Mouse (Mus musculus): ENCODE measurements around the gene Astl. TPM values are rescaled to one million over a fixed set of nuclear protein-coding genes. Genes with fewer than 3 reads are reported as not detected.

Gene Astl
- total RNA-seq, 2 experiments from 2014 or later, result not detected

- ATAC-seq (replicated peaks; ENCODE audit: low FRiP score, poor library complexity, severe bottlenecking), result peak; percentile 55
These were observed 24.2 kb downstream of the Astl start, which contains the start of gene Adra2b for GRCm38 (mm10) chr2:127362459-127363281. TSS of gene Adra2b (plus strand) at chr2:127363208.

- ATAC-seq (replicated peaks; ENCODE audit: low FRiP score, poor library complexity, severe bottlenecking), result no peak
These were observed 24.8 kb downstream of the Astl start for GRCm38 (mm10) chr2:127363282-127363652.

- ATAC-seq (replicated peaks; ENCODE audit: low FRiP score, poor library complexity, severe bottlenecking), result no peak
These were observed 25.3 kb downstream of the Astl start for GRCm38 (mm10) chr2:127363696-127364095.

DNA sequence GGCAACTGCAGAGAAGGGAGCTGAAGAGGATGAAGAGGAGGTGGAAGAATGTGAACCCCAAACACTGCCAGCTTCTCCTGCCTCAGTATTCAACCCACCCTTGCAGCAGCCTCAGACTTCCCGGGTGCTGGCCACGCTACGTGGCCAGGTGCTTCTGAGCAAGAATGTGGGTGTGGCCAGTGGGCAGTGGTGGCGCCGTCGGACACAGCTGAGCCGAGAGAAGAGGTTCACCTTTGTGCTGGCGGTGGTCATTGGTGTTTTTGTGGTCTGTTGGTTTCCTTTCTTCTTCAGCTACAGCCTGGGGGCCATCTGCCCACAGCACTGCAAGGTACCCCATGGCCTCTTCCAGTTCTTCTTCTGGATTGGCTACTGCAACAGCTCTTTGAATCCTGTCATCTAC, 26.0 kb downstream of the Astl start:
- no peak for ATAC-seq (replicated peaks; ENCODE audit: low FRiP score, poor library complexity, severe bottlenecking)

GRCm38 (mm10) chr2:127367126-127367820, 28.8 kb downstream of the Astl start:
- ATAC-seq (replicated peaks; ENCODE audit: low FRiP score, poor library complexity, severe bottlenecking), result no peak

DNA sequence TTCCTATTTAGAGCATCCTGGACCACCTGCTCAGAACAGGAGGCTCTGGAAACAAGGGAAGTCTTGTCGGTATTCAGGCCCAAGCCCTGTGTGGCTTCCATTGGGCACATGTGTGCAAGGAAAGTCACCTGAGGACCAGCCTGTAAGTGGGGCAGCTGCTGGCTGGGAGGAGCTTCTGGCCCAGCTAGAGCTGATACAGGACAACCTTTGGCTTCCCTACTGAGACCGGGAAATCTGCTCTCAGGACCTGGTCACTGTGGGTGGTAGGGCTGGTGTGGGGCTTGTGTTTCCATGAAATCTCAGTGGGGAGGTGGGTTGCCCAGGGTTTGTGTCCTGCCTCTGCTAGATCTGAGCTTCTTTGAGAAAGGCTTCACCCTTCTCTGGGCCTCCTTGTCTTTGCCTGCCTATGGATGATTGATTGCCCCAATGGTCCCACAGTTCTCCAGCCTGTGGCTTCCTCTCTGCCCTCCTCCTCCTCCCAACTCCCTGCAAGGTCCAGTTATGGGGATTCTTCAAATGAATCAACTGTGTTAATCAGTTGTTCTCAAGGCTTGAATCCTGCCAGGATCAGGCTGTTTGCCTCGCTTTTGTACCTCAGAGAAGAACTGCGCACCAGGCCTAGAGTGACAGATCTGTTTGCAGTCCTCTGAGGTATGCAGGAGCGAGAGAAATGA, 31.4 kb downstream of the Astl start:
- no peak for ATAC-seq (replicated peaks; ENCODE audit: low FRiP score, poor library complexity, severe bottlenecking)

- no peak for ATAC-seq (replicated peaks; ENCODE audit: low FRiP score, poor library complexity, severe bottlenecking)
These were observed 32.4 kb downstream of the Astl start for GRCm38 (mm10) chr2:127370561-127371483.

GRCm38 (mm10) chr2:127371484-127371861, 33.0 kb downstream of the Astl start:
- ATAC-seq (replicated peaks; ENCODE audit: low FRiP score, poor library complexity, severe bottlenecking), result no peak

DNA sequence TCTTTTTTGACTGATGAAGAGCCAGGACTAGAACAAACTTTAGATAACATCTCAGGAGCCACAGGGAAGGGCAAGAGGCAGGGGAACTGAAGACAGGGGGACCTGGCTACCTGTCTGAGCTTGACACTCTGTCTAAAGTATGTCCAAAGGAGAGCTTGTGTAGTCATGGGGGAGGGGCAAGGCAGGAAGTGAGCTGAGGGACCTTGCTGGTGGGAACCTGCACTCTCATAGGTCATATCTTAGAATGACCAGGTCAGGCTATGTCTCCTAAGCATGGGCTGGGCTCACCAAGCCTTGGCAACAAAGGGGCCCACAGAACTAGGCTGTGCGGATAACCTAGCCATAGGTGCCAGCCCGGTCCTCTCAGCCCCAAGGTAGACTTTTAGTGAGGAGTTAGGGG, 33.6 kb downstream of the Astl start:
- ATAC-seq (replicated peaks; ENCODE audit: low FRiP score, poor library complexity, severe bottlenecking), result no peak

- ATAC-seq (replicated peaks; ENCODE audit: low FRiP score, poor library complexity, severe bottlenecking), result no peak
These were observed 35.7 kb downstream of the Astl start for GRCm38 (mm10) chr2:127374131-127374530.

GRCm38 (mm10) chr2:127375087-127375486, 36.6 kb downstream of the Astl start:
- no peak for ATAC-seq (replicated peaks; ENCODE audit: low FRiP score, poor library complexity, severe bottlenecking)

GRCm38 (mm10) chr2:127375759-127376341, 37.4 kb downstream of the Astl start:
- no peak for ATAC-seq (replicated peaks; ENCODE audit: low FRiP score, poor library complexity, severe bottlenecking)

DNA sequence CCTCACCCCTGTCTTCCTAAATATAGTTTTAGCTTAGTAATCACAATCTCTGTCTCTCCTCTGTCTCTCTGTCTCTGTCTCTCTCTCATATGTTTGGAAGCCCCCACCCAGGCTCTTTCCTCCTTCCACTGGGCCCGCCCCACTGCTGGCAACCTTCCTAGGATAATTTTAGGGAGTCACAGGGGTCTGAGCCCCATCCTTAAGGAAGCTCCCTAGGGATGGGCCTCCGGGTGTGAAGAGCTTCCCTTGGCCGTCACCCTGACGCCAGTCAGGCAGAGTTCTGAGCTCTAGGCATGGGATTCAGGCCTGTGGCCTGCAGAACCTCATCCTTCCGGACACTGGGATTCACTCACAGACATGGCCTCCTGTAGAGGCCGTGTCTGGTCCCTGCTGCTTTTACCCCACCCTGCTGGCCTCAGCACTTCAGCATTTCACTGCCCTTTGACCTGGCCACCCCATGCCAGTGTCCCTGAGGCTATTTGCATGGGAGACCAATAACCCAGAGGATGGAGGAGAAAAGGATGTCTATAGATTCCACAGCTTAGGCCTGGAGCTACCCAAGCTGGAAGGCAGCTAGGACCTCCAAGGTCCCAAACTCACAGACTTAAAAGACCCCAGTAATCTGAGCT, 38.1 kb downstream of the Astl start:
- ATAC-seq (replicated peaks; ENCODE audit: low FRiP score, poor library complexity, severe bottlenecking), result no peak

DNA sequence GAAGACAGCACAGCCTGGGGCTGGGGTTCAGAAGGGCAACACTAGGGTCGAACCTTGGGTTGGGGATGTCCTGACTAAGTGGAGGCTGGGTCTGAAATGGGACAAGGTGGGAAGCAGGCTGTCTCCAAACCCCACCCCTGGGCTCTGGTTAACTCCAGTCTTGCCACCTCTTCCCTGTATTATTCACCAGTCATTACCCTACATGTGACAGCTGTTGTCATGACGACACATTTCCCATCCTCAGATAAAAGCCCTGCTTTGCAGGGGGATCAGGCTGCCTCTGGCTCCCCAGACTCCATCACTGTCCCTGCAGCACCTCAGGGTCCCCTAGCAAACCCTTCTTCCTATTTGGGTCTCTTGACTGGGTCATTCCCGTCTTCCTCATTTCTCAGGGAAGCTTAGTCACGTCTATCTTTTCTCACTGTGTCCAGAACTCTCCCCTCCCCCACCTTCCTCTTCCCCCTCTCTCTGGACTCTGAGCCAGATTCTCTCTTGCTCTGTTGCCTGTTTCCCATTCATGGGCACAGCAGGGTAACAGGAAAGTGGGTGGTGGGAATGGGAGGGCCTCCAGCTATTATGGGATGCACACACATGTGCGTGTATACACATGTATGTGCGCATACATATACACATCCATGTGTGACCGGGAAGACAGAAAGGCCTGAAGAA, 39.6 kb downstream of the Astl start:
- ATAC-seq (replicated peaks; ENCODE audit: low FRiP score, poor library complexity, severe bottlenecking), result no peak

GRCm38 (mm10) chr2:127378611-127378990, 40.2 kb downstream of the Astl start:
- no peak for ATAC-seq (replicated peaks; ENCODE audit: low FRiP score, poor library complexity, severe bottlenecking)

- ATAC-seq (replicated peaks; ENCODE audit: low FRiP score, poor library complexity, severe bottlenecking), result no peak
These were observed 40.8 kb downstream of the Astl start for GRCm38 (mm10) chr2:127379250-127379649.

- ATAC-seq (replicated peaks; ENCODE audit: low FRiP score, poor library complexity, severe bottlenecking), result no peak
These were observed 45.4 kb downstream of the Astl start for GRCm38 (mm10) chr2:127383881-127384280.

- ATAC-seq (replicated peaks; ENCODE audit: low FRiP score, poor library complexity, severe bottlenecking), result no peak
These were observed 49.1 kb downstream of the Astl start for GRCm38 (mm10) chr2:127387521-127387920.
